Mouse (Mus musculus) hindbrain, postnatal 0 days (tissue): Measurements from ENCODE around the gene Tle2. TPM values are rescaled to one million over a fixed set of nuclear protein-coding genes. Genes with fewer than 3 reads are reported as not detected.

Source experiments
- ATAC-seq: fragments of 200-750 bp; cut with Nextera tagmentation; 2 replicates; pipeline ENCODE4 v1.8.0; 2017; ENCODE audit warnings: mild to moderate bottlenecking, moderate TSS enrichment, moderate library complexity
- DNase-seq: peaks from one replicate; pipeline ENCODE4 v3.0.0-alpha.2; 2015; ENCODE audit warnings: low spot score
- H3K27ac ChIP-seq: fragments of 300-500 bp; sonication (generic); 2 replicates; pipeline ENCODE4 v1.5.1; 2014; ENCODE audit warnings: mild to moderate bottlenecking
- H3K27me3 ChIP-seq: fragments of 300-500 bp; sonication (generic); 2 replicates; pipeline ENCODE4 v1.6.1; 2014; ENCODE audit warnings: low read length, mixed read lengths; ENCODE audit not compliant: insufficient read depth
- H3K36me3 ChIP-seq: fragments of 300-500 bp; sonication (generic); 2 replicates; pipeline ENCODE4 v1.6.1; 2014; ENCODE audit warnings: low read length, mixed read lengths; ENCODE audit not compliant: insufficient read depth
- H3K4me1 ChIP-seq: fragments of 300-500 bp; sonication (generic); 2 replicates; pipeline ENCODE4 v1.6.1; 2014; ENCODE audit warnings: antibody characterized with exemption, low read length, mixed read lengths; ENCODE audit not compliant: insufficient read depth
- H3K4me2 ChIP-seq: fragments of 300-500 bp; sonication (generic); 2 replicates; pipeline ENCODE4 v1.6.1; 2014; ENCODE audit warnings: low read depth, mild to moderate bottlenecking, low read length, moderate library complexity, mixed read lengths
- H3K4me3 ChIP-seq: fragments of 300-500 bp; sonication (generic); 2 replicates; pipeline ENCODE4 v1.5.1; 2014; ENCODE audit warnings: low read length
- H3K9ac ChIP-seq: fragments of 300-500 bp; sonication (generic); replicated peaks from 2 replicates; pipeline ENCODE4 v1.6.1; 2014; ENCODE audit warnings: mild to moderate bottlenecking, low read length, moderate library complexity, mixed read lengths
- H3K9me3 ChIP-seq: fragments of 300-500 bp; sonication (generic); 2 replicates; pipeline ENCODE4 v1.6.1; 2016; ENCODE audit warnings: low read length, mixed read lengths
- CTCF ChIP-seq: IDR thresholded peaks from 2 replicates; pipeline ENCODE4 v1.5.1; 2016; ENCODE audit warnings: antibody characterized with exemption, control low read depth, low read depth
- WGBS: fragments of 180-500 bp; shearing (Covaris S2); extraction: QIAGEN DNeasy Blood & Tissue Kit; methylation state at CpG from one replicate; pipeline ENCODE4 v1.1.7; 2014; 5-methylcytosine and 5-hydroxymethylcytosine counted together
- polyA plus RNA-seq: library from polyadenylated mRNA; unstranded; fragments of >200 nt; fragmentation: Nextera tagmentation; extraction: Ambion mirVana; gene quantifications from 2 replicates; pipeline ENCODE4 v1.2.1, GENCODE M21; 2015
- total RNA-seq: library from RNA; depleted of rRNA; stranded (reverse); fragments of >200 nt; gene quantifications from 2 replicates; pipeline ENCODE4 v1.2.3, GENCODE M21; 2014

The Tle2 gene
- total and polyA plus RNA-seq, 2 experiments from 2014 or later = 28.8 to 43.7 TPM

DNA sequence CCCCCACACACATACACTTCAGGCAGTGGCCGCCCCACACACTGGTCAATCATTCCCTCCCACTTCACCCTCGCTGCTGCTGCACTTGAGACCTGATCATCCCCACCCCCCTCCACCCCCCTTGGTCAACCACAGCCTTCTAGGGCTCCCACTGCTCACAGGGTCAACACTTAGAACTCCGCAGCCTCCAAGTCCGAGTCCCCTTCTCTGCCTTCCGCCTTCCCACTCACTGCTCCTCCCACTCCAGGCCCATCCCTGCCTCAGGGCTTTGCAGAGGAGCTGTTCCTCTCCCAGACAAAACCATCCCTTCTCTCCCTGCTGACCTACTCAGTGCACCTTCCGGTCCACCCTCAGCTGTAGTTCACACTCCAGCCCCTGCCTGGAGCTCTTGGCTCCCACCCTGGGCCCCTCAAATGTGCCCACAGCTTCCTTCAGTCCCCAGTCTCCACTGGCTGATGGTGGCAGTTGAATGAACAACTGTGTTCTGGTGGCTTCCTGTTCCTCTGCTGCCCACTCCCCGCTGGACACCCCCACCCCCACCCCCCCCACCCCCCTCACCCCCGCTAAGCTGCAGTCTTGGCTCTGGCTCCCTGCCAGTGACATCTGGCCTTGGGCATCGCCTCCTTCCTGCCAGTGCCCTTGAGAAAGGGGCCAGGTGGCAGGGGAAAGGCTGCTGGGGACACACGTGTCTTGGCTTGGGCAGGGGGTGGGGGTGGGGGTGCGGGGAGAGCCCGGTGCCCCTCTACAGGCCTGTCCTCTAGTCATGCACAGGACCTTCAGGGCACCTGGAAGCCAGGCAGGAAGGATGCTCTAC is 23.0 kb downstream of the Tle2 start:
- 3% methylated on average over 10 of the region's 12 CpGs for WGBS
- peak overlapping the region; percentile 24; the same call in 1 of the 2 replicates for H3K4me2 ChIP-seq
- no peaks in the 10 kb centered on the region for H3K27me3 ChIP-seq
- no peak overlapping the region for H3K4me3 ChIP-seq
- no peaks in the 10 kb centered on the region for H3K9me3 ChIP-seq
- H3K4me1 ChIP-seq = peaks cover 27% of the 10 kb centered on the region
- DNase-seq (peak; percentile 82), ATAC-seq (peak; percentile 42)
- H3K36me3 ChIP-seq = no peaks in the 10 kb centered on the region
- H3K27ac ChIP-seq = peak overlapping the region; percentile 45; the same call in 1 of the 2 replicates
- no peak for TF ChIP-seq CTCF
- H3K9ac ChIP-seq = 0 out of 2 replicates have a peak overlapping the region, but pooled peaks have one; percentile 25

DNA sequence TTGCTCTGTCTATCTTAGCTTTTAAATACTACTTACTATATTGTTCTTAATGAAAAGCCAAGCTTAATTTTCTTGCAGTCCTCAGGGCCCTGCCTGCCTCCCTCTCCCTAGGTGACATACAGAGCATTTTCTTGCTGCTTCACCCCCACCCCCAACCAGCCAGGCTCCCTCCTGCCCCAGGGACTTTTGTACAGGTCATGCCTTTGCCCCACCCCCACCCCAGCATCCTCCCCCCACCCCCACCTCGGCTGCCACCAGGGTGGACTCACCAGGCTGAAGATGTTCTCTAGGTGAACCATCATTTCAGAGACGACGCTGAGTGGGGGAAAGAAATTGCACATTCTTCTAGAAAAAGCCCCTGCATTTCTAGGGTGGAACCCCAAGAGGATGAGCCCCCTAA is 24.0 kb downstream of the Tle2 start:
- DNase-seq (no peak), ATAC-seq (no peak)
- H3K4me2 ChIP-seq = no peak overlapping the region
- no peak for TF ChIP-seq CTCF
- no peaks in the 10 kb centered on the region for H3K36me3 ChIP-seq
- H3K27me3 ChIP-seq = no peaks in the 10 kb centered on the region
- no peak overlapping the region for H3K4me3 ChIP-seq
- no peaks in the 10 kb centered on the region for H3K9me3 ChIP-seq
- peaks cover 27% of the 10 kb centered on the region for H3K4me1 ChIP-seq
- WGBS = 40% methylated on average over 3 of the region's 3 CpGs
- no peak overlapping the region for H3K9ac ChIP-seq
- no peak overlapping the region for H3K27ac ChIP-seq

DNA sequence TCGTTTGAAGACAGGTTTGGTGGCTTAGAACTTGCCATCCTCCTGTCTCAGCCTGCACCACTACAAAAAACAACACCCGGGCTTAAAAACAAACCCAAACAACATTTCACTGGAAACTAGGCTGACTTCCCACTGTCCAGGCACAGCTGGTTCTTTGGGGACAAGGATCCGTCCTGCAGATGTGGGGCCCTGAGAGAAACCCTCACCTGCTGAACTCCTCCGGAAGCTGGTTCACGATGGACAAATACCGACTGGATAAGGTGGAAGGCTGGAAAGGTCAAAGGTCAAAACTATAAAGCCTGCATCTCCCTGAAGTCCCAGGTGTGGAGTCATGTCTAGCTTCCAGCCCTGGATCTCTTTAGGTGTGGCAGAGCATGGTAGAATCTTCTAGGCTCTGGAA is 24.5 kb downstream of the Tle2 start:
- Histone ChIP-seq H3K27ac (no peak overlapping the region), H3K4me2 (no peak overlapping the region), H3K27me3 (no peaks in the 10 kb centered on the region), H3K4me1 (peaks cover 27% of the 10 kb centered on the region), H3K9ac (no peak overlapping the region), H3K9me3 (no peaks in the 10 kb centered on the region), H3K36me3 (no peaks in the 10 kb centered on the region), H3K4me3 (no peak overlapping the region)
- no peak for TF ChIP-seq CTCF
- DNase-seq (no peak), ATAC-seq (no peak)
- 61% methylated on average over 6 of the region's 6 CpGs for WGBS

DNA sequence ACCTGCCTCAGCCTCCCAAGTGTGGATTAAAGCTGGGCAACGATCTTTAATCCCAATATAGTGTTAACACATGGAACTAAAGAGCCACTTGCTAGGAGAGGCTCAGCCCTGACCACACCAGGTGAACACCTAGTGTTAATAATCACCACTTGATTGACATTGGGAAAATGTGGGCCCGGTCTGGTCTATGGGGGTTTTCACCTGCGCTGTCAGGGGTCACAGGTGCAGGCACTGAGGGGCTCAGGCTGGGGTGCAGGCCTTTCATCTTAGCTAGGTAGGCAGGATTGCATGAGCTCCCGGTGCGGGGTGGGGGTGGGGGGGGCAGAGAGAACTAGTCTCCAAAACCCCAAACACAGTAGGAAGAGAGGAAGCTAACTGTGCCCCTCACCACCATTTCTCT is 25.3 kb downstream of the Tle2 start:
- ATAC-seq (no peak), DNase-seq (no peak)
- no peak for TF ChIP-seq CTCF
- 74% methylated on average over 5 of the region's 5 CpGs for whole genome bisulfite sequencing
- H3K4me1 ChIP-seq = peaks cover 27% of the 10 kb centered on the region
- no peak overlapping the region for H3K27ac ChIP-seq
- no peaks in the 10 kb centered on the region for H3K27me3 ChIP-seq
- no peak overlapping the region for H3K4me2 ChIP-seq
- no peak overlapping the region for H3K9ac ChIP-seq
- H3K9me3 ChIP-seq = no peaks in the 10 kb centered on the region
- H3K4me3 ChIP-seq = no peak overlapping the region
- no peaks in the 10 kb centered on the region for H3K36me3 ChIP-seq

DNA sequence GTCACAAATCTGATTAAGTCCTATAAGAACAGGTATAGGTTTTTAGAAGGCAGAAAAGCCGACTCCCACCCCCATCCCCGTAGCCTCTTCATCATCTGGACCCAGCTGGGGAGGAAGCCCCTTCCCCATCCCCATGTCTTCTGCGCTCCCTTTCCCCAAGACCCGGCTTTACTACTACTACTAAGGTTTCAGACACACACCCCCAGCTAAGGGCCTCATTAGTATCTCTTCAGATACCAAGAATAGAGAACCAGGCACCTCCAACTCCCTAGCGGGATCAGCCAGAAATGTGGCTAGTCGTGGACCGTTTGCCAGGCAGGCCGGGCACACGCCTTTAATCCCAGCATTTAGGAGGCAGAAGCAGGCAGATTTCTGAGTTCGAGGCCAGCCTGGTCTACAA is 25.7 kb downstream of the Tle2 start:
- DNase-seq = no peak
- Histone ChIP-seq H3K27ac (no peak overlapping the region), H3K4me1 (peaks cover 27% of the 10 kb centered on the region), H3K36me3 (no peaks in the 10 kb centered on the region), H3K4me3 (no peak overlapping the region), H3K27me3 (no peaks in the 10 kb centered on the region), H3K9me3 (no peaks in the 10 kb centered on the region), H3K9ac (no peak overlapping the region), H3K4me2 (no peak overlapping the region)
- WGBS = 54% methylated on average over 10 of the region's 10 CpGs
- no peak for ATAC-seq
- no peak for TF ChIP-seq CTCF

DNA sequence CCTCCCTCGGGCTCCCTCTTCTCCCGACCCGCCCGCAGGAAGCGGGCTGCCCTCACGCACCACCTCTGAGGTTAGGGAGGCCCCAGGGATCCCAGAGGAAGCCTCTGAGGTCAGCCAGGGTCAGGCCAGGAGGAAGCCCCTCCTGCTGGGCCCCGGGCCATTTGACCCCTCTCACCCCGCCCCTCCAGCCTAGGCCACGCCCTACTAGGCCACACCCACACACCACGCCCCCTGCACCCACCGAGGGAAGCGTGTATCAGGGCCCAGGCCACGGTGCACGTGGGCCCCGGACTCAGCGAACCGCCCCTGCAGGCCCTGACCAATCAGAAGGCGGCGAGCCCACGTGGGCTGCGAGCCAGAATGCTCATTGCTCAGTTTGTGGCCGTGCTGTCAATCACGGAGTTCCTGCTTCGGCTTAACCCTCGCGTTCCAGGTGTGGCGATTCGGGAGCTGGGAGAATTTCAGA is 26.4 kb downstream of the Tle2 start, which contains the start of gene Tle6:
Tle6 (minus strand) TSS at position 336 of the 466 bp plus-strand sequence.
- under 1% methylated on average over 28 of the region's 28 CpGs for WGBS

More for the DNA sequence above, 26.4 kb downstream of the Tle2 start, which contains the start of gene Tle6:
- TF ChIP-seq CTCF = no peak
- Histone ChIP-seq H3K4me2 (peak within 1 kb of the TSS; percentile 61), H3K27ac (no peak within 1 kb of the TSS), H3K9me3 (no peaks in the 10 kb centered on the region), H3K4me3 (peak within 1 kb of the TSS; percentile 21), H3K4me1 (peaks cover 23% of the 10 kb centered on the region), H3K36me3 (no peaks in the 10 kb centered on the region), H3K9ac (0 out of 2 replicates have a peak within 1 kb of the TSS, but pooled peaks have one; percentile 24), H3K27me3 (no peaks in the 10 kb centered on the region)
- peak; percentile 82 for ATAC-seq
- peak; percentile 97 for DNase-seq
